Mouse (Mus musculus) erythroid progenitor cell, adult 5-6 weeks (primary cell): ENCODE measurements around the gene Nrm. TPM values are rescaled to one million over a fixed set of nuclear protein-coding genes. Genes with fewer than 3 reads are reported as not detected.
A peak's percentile ranks its signal among the peaks of the same experiment; 100 is the strongest.

Experiments used
- ATAC-seq: replicated peaks from 2 replicates; pipeline ENCODE4 v1.8.0; 2016; ENCODE audit warnings: moderate number of reproducible peaks, mild to moderate bottlenecking, moderate TSS enrichment, inconsistent platforms; ENCODE audit not compliant: poor library complexity, low FRiP score, severe bottlenecking
- total RNA-seq, 2 experiments: library from RNA; stranded (forward) in 1 of 2; stranded (reverse) in 1 of 2; fragments of 150-400 nt in 1 of 2; fragments of 186-747, 209-891 nt in 1 of 2; gene quantifications; 2 replicates each; pipeline versions ENCODE4 v1.2.3 to v1.2.4; 2015 to 2017; ENCODE audit warnings: low replicate concordance in 2 of 2

Gene Nrm
- total RNA-seq, 2 experiments from 2014 or later: 35.8 to 36.0 TPM

DNA sequence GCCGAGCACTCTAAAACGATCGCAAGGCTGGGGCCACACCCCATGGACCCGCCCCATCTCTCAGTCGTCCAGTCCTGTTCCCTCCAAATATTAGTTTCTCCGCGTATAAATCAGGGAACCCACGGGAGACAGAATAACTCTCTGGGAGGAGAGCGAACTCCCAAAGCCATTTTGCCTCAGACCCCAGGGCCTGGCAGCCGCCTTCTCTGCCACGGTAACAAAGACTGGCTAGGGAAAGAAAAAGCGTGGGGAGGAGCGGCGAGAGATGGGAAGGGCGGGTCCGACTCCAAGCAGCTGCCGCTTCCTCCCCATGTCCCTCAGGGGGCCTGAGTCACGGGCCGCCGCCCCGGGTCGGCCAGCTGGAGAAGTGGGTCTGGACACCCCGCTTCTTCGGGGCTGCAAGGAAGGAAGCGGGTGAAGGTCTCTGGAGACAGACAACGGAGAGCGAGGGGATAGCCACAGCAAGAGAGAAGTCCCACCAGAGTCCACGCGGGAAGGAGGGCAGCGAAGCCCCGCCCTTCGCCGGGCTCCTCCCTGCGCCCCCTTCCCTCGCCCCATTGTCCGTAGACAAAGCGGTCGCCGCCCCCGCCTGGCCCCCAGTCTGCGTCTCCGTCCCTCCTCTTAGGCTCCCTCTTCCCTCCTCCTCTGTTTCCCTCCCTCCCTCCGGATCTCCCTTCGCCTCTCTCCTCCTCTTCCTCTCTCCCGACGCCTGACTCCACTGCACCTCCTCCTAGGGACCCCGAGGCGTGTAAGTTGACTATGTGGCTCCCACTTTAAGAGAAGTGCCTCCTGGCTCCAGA, 4.6 kb downstream of the Nrm start, which contains the start of gene Ppp1r18:
Gene Ppp1r18, plus strand, starts transcription at position 113 of the 800 bp plus-strand sequence.
- no peak for ATAC-seq

DNA sequence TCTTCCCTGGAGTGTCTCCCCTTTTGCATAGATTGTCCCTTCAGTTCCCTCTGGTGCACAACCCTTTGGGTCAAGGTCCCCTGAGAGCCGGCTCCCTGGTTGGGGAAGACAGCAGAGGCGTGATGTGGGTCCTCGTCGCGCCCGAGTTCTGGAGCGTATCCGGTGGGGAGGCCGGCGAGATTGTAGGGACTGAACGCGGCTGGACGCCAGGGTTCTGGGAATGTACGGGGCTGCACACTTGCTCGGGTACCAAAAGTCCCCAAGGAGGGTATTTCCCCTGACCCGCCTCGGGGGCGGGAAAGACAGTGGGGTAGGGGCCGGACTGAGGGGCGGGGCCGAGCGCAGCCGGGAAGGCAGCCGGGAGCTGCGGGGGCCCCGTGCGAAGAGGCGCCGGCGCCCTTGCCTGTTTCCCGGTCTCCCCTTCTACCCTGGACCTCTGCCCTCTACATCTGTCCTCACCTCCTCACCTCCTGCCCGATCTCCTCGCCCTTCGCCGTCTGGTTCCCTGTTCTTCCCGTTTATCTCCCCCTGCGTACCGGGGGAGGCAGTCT, 5.2 kb downstream of the Nrm start:
- no peak for ATAC-seq

DNA sequence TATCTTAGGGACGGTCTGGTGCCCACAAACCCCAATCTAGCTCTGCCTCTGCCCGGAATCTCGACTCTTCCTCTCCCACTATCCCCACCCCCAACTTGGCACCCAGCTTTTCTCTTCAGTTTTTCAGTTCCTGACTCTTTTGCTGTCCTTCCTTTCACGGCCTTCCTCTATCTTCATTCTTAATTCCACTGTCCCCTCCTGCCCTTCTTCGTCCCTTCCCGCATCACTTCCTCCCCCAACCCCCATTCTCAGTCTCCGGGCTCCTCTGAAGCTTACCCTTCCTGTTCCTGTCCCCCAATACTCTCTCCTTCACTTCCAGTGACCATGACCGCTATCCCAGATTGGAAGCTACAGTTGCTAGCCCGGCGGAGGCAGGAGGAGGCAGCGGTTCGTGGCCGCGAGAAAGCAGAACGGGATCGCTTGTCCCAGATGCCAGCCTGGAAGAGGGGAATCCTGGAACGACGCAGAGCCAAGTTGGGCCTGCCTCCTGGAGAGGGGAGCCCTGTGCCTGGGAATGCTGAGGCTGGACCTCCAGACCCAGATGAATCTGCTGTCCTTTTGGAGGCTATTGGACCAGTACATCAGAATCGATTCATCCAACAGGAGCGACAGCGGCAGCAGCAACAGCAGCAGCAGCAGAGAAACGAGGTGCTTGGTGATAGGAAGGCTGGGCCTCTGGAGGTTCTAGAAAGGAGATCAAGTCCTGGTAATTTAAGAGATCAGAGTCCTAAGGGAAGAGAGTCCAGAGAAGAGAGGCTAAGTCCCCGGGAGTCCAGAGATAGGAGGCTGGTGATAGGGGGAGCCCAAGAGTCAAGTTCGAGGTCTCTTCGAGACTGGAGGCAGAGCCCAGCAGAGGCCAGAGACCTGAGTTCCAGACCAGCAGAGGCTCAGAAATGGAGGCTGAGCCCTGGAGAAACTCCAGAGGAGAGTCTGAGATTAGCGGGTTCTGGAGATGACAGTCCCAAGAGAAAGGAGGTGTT, 6.1 kb downstream of the Nrm start:
- ATAC-seq: peak; percentile 48; the same call in 1 of the 2 replicates

DNA sequence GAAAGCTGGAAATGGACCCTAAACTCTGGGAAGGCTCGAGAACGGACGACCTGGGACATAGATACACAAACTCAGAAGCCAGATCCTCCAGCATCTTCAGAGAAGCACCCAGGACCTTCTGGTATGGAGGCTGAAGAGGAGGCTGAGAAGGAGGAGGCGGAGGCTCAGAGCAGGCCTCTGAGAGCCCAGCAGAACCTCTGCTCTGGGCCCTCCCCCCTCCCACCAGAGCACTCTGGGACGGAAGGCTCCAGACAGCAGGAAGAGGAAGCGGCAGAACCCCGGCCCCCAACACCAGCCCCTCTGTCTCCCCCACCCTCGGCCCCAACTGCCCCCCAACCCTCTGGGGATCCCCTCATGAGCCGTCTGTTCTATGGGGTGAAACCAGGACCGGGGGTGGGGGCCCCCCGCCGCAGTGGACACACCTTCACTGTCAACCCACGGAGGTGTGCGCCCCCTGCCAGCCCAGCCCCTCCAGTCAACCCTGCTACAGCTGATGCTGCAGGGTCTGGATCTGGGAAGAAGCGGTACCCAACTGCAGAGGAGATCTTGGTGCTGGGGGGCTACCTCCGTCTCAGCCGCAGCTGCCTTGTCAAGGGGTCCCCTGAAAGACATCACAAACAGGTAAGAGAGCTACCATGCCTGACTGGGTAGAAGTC, 7.2 kb downstream of the Nrm start:
- no peak for ATAC-seq

DNA sequence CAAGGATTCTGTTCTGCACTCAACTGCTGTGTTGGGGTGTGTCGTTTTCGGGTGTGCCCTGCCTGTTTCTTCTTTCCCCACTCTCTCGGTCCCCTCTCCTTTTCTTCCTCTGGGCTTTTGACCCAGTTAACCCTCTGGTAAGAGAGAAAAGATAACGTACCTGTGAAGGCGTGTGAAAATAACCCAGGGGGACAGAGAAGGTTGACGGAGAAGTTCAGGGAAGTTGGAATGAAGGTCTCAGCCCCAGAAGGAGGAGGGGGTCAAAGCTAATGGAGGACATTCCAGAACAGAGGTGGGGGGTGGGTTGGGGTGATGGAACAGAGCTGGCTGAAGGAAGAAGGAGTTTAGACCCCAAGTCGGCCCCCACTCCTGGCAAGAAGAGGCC, 7.8 kb downstream of the Nrm start:
- ATAC-seq: no peak

DNA sequence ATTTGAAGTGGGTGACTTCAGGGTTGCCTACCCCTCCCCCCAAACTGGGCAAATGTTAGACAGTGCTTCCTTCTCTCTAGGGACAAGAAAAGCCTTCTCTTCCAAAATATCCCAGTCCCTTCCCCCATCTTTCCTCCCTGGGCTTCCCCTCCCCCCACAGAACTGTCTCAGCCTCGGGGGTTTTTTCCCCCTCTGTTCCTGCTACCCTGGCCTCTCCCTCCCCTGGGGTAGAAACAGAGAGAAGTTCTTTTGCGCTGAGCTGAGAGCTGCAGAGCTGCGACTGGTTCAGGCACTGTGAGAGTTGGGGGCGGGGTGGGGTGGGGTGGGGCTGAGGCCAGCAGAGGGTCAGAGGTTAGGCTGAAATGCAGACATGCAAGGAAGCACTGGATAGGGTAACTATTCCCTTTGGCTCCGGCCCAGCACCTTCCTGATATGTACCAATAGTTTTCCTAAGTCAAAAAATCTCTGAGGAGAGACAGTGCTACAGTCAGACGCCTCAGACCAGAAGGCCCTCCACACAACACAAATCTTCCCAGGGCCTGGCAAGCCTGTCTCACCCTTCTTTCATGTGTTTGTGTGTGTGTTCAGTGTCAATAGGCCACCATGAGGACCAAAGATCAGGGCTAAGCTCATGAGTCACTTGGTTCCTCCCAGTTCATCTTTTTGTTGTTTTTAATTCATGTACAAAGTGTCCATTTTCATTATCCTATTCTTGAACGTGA, 8.4 kb downstream of the Nrm start:
- ATAC-seq: no peak

DNA sequence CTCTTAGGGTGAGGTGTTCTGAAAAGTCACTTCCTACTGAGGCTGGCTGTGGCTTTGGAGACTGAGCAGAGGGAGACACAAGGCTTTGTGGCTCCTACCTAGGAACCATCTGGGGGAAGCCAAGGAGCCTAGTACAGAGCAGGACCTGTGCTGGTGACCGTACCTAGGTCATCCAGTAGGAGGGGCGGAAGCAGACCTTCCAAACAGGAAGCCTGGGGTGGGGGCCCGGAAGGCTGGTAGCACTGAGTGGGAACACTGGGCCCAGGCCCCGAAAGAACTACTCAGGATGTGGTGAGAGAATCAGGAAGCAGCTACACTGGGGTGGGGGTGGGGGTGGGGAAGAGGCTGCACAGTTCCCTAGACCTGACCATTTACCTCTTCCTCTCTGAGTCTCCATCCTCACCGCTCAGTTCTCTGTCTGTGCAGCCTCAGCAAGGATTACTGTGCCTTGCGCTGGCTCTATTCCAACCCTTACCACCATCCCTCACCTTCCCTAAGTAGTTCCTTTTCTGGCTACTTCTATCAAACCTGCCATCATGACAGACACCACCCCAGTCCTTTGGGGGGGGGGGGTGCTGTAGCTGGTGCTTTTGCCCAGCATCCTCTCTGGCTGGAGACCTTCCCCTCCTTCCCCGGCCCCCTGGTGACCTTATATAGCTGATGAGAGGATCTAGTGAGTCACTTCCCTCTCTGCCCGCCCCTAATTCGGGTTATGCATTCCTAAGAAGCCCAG, 9.2 kb downstream of the Nrm start:
- ATAC-seq: no peak

DNA sequence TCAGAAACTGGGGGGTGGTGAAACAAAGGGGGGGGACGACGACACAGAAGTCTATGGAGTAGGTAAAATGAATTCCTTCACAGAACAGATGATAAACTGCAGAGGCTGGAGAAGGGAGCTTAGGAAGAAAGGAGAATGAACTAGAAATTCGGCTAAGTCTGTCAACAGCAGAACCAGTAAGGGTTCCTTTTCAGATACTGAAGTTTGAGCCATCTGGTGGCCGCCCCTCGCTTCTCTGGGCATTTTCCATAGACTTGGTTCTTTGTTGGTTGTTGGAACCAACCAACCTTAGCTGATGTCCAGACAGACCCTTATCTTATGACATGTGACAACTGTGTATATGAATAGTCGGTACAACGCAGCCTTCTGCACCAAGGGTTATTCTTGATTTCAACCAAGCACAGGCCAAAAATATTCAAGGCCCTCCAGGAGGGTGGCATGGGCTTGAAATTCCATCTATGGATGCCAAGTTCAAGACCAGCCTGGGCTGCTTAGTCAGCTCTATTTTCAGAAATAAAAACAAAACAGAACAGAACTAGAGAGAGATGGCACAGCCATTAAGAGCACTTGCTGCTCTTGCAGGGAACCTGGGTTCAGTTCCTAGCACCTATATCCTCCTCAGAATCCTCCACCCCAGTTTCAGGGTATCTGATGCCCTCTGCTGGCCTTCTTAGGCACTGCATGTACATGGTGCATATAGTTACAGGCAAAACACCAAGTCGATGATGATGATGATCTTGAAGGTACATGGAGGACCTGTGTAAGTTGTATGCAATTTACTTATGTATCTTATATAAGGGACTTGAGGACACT, 10.0 kb downstream of the Nrm start:
- no peak for ATAC-seq

DNA sequence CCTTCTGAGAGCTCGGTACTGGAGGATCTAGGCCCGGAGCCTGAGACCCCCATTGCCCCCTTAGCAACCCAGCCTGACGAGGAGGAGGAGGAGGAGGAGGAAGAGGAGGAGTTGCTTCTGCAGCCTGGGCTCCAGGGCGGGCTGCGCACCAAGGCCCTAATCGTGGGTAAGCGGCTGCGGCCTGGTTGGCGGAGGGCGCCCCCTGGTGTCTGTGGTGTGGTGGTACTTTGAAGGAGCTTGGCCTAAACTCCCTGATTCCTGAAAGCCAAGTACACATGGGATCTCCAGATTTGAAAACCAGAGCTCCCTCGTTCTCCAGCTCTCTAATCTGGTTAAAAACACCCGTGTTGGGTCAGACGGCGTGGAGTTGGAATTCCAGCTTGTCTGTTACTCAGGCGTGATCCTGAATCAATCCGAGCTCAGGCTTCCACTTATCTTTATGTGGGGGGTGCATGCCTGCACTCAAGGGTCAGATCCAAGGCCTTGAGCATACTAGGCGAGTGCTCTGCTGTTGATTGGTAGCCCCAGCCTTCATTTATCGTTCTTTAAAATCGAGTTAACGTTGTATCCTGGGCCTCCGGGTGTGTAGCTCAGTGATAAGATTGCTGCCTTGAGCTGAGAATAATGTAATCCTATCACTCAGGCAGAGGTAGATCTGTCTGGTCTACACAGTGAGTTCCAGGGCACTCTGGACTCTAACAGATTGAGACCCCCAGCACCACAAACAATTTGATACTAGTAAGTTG, 12.8 kb downstream of the Nrm start:
- peak; percentile 97 for ATAC-seq

DNA sequence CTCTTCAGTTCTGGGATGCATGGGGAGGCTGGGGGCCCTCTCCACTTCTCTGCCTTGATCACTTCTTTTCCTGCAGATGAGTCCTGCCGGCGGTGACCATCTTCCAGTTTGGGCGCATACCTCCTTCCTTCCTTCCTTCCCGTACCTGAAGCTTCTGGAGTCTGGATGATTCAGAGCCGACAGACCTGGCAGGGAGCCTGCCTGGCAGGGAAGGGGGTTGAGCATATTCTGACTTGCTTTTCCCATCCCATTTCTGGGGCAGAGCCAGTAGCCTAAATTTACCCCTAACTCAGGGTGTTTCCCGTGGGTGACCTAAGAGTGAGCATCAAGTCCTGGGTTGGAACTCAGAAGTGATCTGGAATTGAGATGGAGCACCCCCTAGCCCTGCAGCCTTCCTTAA, 13.6 kb downstream of the Nrm start:
- ATAC-seq: no peak

DNA sequence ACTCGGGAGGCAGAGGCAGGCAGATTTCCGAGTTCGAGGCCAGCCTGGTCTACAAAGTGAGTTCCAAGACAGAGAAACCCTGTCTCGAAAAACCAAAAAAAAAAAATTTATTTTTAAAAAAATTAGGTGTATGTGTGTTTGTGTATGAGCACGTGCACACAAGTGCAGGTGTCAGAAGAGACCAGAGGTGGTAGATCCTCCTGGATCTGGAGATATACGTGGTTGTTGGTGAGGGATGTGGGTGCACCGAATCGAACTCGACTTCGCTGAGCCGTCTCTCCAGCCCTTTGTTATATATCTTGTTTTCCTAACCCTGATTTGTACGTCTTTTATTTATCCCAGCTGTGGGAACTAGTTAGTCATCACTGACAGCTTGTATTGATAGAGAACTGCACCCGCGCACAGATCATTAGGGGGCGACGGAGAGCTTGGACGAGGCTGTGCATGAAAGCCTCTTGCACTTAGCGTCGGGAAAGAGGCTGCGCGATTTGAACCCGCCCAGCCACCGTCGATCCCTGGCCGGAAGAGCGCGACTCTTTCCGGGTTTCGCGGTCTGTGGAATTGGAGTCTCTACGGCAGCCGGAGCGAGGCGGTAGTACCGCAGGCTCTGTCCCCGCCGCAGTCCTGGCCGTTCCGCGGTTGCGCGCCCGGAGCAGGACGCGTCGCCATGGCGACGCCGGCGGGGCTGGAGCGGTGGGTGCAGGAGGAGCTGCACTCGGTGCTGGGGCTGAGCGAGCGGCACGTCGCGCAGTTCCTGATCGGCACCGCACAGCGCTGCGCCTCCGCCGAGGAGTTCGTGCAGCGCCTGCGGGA, 18.3 kb downstream of the Nrm start, which contains the start of gene Dhx16:
Gene Dhx16, plus strand, starts transcription at position 575 of the 813 bp plus-strand sequence.
- ATAC-seq: peak; percentile 96

DNA sequence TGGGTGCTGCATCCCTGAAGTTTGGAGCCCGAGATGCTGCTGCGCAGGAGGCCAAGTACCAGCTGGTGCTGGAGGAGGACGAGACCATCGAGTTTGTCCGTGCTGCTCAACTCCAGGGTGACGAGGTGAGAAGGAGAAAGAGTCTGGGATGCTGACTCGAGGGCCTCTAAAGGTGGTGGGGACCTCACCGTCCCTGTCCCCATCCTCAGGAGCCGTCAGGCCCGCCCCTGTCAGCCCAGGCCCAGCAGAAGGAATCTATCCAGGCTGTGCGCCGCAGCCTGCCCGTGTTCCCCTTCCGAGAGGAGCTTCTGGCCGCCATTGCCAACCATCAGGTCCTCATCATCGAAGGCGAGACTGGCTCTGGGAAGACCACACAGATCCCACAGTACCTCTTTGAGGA, 21.8 kb downstream of the Nrm start:
- ATAC-seq: no peak

DNA sequence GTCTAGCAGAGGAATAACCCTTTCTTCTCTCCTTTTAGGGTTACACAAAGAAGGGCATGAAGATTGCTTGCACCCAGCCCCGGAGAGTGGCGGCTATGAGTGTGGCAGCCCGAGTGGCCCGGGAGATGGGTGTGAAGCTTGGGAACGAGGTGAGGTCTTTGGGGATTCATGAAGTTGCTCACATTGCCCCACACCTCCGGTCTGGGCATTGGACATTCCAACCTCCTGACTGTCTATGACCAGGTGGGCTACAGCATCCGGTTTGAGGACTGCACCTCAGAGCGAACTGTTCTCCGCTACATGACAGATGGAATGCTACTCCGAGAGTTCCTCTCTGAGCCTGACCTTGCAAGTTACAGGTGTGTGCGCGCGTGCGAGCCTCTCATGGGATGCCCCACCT, 22.7 kb downstream of the Nrm start:
- no peak for ATAC-seq

DNA sequence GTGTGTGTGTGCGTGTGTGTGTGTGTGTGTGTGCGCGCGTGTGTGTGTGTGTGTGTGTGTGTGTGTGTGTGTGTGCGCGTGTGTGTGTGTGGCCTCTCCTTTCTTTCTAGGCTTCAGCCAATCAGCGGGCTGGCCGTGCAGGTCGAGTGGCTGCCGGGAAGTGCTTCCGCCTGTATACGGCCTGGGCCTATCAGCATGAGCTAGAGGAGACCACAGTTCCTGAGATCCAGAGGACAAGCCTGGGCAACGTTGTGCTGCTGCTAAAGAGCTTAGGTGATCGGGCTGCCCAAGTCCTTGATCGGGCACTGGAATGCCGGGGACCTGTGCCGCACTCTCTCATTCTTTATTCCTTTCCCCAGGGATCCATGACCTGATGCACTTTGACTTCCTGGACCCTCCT, 26.6 kb downstream of the Nrm start:
- no peak for ATAC-seq

DNA sequence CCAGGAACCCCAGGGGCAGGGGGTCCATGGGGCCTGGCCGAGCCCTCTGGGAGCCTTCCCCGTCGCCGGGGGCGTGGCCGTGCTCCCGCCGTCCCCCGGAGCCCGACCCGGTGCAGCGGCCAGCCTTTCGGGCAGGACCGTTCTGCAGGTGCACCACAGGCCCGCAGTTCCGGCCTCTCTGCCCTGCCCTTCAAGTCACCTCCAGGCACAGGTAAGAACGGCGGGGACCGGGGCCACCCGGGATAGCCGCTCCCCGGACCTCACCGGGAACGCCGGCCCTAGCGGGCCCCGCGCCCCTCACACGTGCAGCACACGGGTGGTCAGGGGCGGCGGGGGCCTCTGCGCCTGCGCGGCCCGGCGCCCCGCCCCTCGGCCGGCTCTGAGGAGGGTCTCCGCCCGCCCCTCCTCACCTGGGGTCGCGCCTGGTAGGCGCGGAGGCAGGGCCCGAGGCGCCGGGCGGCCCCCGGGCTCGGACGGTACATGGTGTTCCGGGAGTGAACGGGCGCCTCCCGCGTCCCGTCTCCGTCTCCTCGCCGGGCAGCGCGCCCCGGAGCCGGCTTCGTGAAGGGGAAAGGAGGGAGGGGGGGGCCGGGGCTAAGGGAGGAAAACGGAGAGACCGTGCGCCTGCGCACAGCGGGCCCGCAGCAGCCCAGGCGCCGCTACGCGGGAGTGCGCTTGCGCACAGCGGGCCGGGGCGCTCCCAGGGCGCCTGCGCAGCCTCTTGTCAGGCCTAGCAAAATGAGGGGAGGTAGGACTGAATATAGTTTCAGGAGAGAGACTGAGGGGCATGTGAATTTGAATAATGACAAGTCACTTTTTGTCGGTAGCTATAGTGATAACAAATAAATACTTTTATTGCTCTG, 35.9 kb downstream of the Nrm start, which contains the start of gene 2310061I04Rik:
Gene 2310061I04Rik, minus strand, starts transcription at position 651 of the 863 bp plus-strand sequence.
- ATAC-seq: peak; percentile 88
